Mouse (Mus musculus) E14TG2a.4 (cell line): ENCODE measurements around the gene Ccer1.

ENCODE experiments used
- CTCF ChIP-seq: conservative IDR thresholded peaks from 2 replicates; pipeline ENCODE4 v1.5.1; 2014; ENCODE audit warnings: low read length
- NANOG ChIP-seq: IDR thresholded peaks from 2 replicates; pipeline ENCODE4 v1.6.1; 2014; ENCODE audit warnings: borderline replicate concordance, low read length, mixed read lengths
- POU5F1 ChIP-seq: IDR thresholded peaks from 2 replicates; pipeline ENCODE4 v1.6.1; 2014; ENCODE audit warnings: low read length, borderline replicate concordance

- TF ChIP-seq CTCF: no peak
- no peak for TF ChIP-seq NANOG
- TF ChIP-seq POU5F1: no peak
Observed at GRCm38 (mm10) chr10:97689425-97689824, 3.4 kb upstream of the Ccer1 start.
